Mouse (Mus musculus): ENCODE results near the gene Trim67. TPM values are rescaled to one million over a fixed set of nuclear protein-coding genes. Genes with fewer than 3 reads are reported as not detected.

The Trim67 gene
- total and polyA plus RNA-seq, 3 experiments, result 0.08 TPM; not detected in 2

DNA sequence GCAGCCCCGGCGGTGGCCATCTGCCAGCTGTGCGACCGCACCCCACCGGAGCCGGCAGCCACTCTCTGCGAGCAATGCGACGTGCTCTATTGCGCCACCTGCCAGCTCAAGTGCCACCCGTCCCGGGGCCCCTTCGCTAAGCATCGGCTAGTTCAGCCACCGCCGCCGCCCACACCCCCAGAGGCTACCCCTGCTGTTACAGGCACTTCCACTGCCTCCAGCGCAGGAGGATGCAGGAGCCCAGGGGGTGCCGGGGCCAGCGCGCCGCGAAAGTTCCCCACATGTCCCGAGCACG lies 1.5 kb downstream of the Trim67 start:
- H3K4me2 ChIP-seq (ENCODE audit: insufficient read depth, low read depth, poor library complexity, severe bottlenecking), result no peak overlapping the region
- no peaks in the 10 kb centered on the region for H3K79me2 ChIP-seq (replicated peaks; ENCODE audit: control insufficient read depth, extremely low read depth, insufficient read depth, poor library complexity, severe bottlenecking)
- TF ChIP-seq IRF4 (IDR thresholded peaks at IDR 0.05; ENCODE audit: low read depth, low read length) (no peak), GABPA (IDR thresholded peaks at IDR 0.05; ENCODE audit: insufficient replicate concordance, low read depth, low read length) (no peak), ZMIZ1 (IDR thresholded peaks at IDR 0.05; ENCODE audit: low read depth, low read length) (no peak), KAT2A (IDR thresholded peaks at IDR 0.05; ENCODE audit: insufficient replicate concordance, low read length) (no peak), POLR2A (IDR thresholded peaks at IDR 0.05; ENCODE audit: low read depth, low read length) (no peak), USF1 (IDR thresholded peaks at IDR 0.05; ENCODE audit: low read depth, low read length) (no peak), ZC3H11A (IDR thresholded peaks at IDR 0.05; ENCODE audit: low read depth, low read length) (no peak), MYC (IDR thresholded peaks at IDR 0.05; ENCODE audit: low read depth, low read length) (no peak), MXI1 (IDR thresholded peaks at IDR 0.05; ENCODE audit: low read depth, low read length) (no peak), TBP (conservative IDR thresholded peaks at IDR 0.05; ENCODE audit: low read depth, low read length) (no peak), E2F4 (IDR thresholded peaks at IDR 0.05; ENCODE audit: insufficient replicate concordance, low read depth, low read length) (no peak), MAFK (IDR thresholded peaks at IDR 0.05; ENCODE audit: insufficient replicate concordance, low read length) (no peak), ETS1 (conservative IDR thresholded peaks at IDR 0.05; ENCODE audit: low read depth, low read length) (no peak), SMC3 (IDR thresholded peaks at IDR 0.05; ENCODE audit: low read depth, low read length) (no peak), RAD21 (IDR thresholded peaks at IDR 0.05; ENCODE audit: low read depth, low read length) (no peak), USF2 (conservative IDR thresholded peaks at IDR 0.05; ENCODE audit: low read depth, low read length) (no peak), CTCF (conservative IDR thresholded peaks at IDR 0.05 in 1 of 2, IDR thresholded peaks at IDR 0.05 in 1 of 2; ENCODE audit: low read depth in 2 of 2, low read length in 2 of 2) (no peak), UBTF (IDR thresholded peaks at IDR 0.05; ENCODE audit: low read depth, low read length) (no peak), MAX (IDR thresholded peaks at IDR 0.05; ENCODE audit: low read length) (no peak), JUND (conservative IDR thresholded peaks at IDR 0.05; ENCODE audit: low read depth, low read length) (no peak)
- H3K27me3 ChIP-seq (replicated peaks), result peaks cover 54% of the 10 kb centered on the region
- peaks cover 17% of the 10 kb centered on the region for H3K9me3 ChIP-seq (replicated peaks; ENCODE audit: low read length)
- H3K4me3 ChIP-seq (replicated peaks in 1 of 3; ENCODE audit: low read depth in 2 of 3, low read length in 2 of 3, poor library complexity in 1 of 3), result no peak overlapping the region
- no peak overlapping the region for H3K9ac ChIP-seq (ENCODE audit: insufficient read depth, low read depth)
- no peak for DNase-seq (ENCODE audit: extremely low read depth)
- H3K36me3 ChIP-seq (replicated peaks in 1 of 2; ENCODE audit: control insufficient read depth in 1 of 2, insufficient read depth in 1 of 2, low read length in 1 of 2), result no peaks in the 10 kb centered on the region
- in situ Hi-C loops (cut with MboI; ENCODE audit: low pct_ligation_motif_present, low pct_unique_long_range_greater_than_20kb, low sequenced_read_pairs) (no loop called here), dilution Hi-C loops (cut with MboI; ENCODE audit: extremely low pct_ligation_motif_present, extremely low pct_unique_long_range_greater_than_20kb, low sequenced_read_pairs) (no loop called here)
- H3K27ac ChIP-seq (ENCODE audit: insufficient read depth, low read depth), result no peak overlapping the region
- peaks cover 7 to 20% of the 10 kb centered on the region in 2 experiments for H3K4me1 ChIP-seq (ENCODE audit: control insufficient read depth in 1 of 2, insufficient read depth in 2 of 2)

DNA sequence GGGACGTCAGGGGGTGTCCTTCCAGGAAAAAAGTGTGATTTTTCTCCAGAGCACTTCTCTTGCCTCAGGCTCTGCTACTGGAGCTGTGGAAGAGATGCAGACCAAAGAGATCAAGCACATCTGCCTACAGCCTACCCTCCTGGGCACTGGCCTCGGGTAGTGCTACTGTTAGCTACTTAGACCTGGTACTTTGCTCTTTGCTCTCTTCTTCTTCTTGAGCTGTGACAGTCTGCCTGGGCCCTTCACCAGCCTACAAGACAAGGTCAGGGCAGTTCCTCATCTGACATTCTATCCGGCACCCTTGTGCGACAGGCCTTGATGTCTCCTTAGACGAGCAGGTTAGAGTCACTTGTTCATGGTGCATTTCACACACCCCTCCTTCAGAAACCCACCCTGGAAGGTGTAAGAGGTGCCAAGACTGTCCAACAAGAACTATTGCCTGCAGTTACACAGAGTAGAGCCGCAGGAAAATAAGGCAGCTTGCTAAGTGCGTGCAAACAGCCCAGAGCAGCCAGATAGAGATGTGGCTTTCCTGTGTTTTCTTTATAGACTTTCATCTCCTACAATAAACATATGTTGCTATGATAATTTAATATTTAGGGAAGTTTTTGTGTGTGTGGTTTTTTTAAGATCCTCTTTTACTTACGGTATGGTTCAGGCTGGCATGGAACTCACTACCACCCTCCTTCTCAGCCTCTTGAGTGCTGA lies 3.0 kb downstream of the Trim67 start:
- no peak overlapping the region for H3K27ac ChIP-seq (ENCODE audit: insufficient read depth, low read depth)
- H3K36me3 ChIP-seq (replicated peaks in 1 of 2; ENCODE audit: control insufficient read depth in 1 of 2, insufficient read depth in 1 of 2, low read length in 1 of 2), result no peaks in the 10 kb centered on the region
- H3K9ac ChIP-seq (ENCODE audit: insufficient read depth, low read depth), result no peak overlapping the region
- peaks cover 3 to 14% of the 10 kb centered on the region in 2 experiments; a peak in 3 of 4 replicates for H3K4me1 ChIP-seq (ENCODE audit: control insufficient read depth in 1 of 2, insufficient read depth in 2 of 2)
- in situ Hi-C loops (cut with MboI; ENCODE audit: low pct_ligation_motif_present, low pct_unique_long_range_greater_than_20kb, low sequenced_read_pairs), result no loop called here
- peaks cover 53% of the 10 kb centered on the region for H3K27me3 ChIP-seq (replicated peaks)
- H3K9me3 ChIP-seq (replicated peaks; ENCODE audit: low read length), result peaks cover 17% of the 10 kb centered on the region
- no peak for TF ChIP-seq CHD1 (IDR thresholded peaks at IDR 0.05; ENCODE audit: low read depth, low read length)
- no peak for TF ChIP-seq MEF2A (IDR thresholded peaks at IDR 0.05; ENCODE audit: borderline replicate concordance, low read depth, low read length)
- no peak for TF ChIP-seq POLR2AphosphoS2 (IDR thresholded peaks at IDR 0.05; ENCODE audit: low read depth, low read length)
- TF ChIP-seq ZC3H11A (IDR thresholded peaks at IDR 0.05; ENCODE audit: low read depth, low read length), result no peak
- no peak for TF ChIP-seq ZNF384 (IDR thresholded peaks at IDR 0.05; ENCODE audit: low read depth, low read length)
- no peak for TF ChIP-seq KAT2A (IDR thresholded peaks at IDR 0.05; ENCODE audit: insufficient replicate concordance, low read length)
- no peak for TF ChIP-seq SMC3 (IDR thresholded peaks at IDR 0.05; ENCODE audit: low read depth, low read length)
- no peak for TF ChIP-seq PAX5 (IDR thresholded peaks at IDR 0.05; ENCODE audit: low read length)
- no peak for TF ChIP-seq EP300 (IDR thresholded peaks at IDR 0.05; ENCODE audit: low read length)
- no peak for TF ChIP-seq BHLHE40 (IDR thresholded peaks at IDR 0.05; ENCODE audit: low read depth, low read length)
- TF ChIP-seq NELFE (IDR thresholded peaks at IDR 0.05; ENCODE audit: low read depth, low read length), result no peak
- no peak for TF ChIP-seq MAX (IDR thresholded peaks at IDR 0.05; ENCODE audit: low read length)
- TF ChIP-seq RCOR1 (conservative IDR thresholded peaks at IDR 0.05; ENCODE audit: low read depth, low read length), result no peak
- no peak for TF ChIP-seq CTCF (conservative IDR thresholded peaks at IDR 0.05 in 1 of 2, IDR thresholded peaks at IDR 0.05 in 1 of 2; ENCODE audit: low read depth in 2 of 2, low read length in 2 of 2)
- no peak for TF ChIP-seq JUN (IDR thresholded peaks at IDR 0.05; ENCODE audit: insufficient read depth, low read depth, low read length)
- TF ChIP-seq SIN3A (IDR thresholded peaks at IDR 0.05; ENCODE audit: low read length), result no peak
- no peak for TF ChIP-seq MAZ (IDR thresholded peaks at IDR 0.05; ENCODE audit: low read depth, low read length)
- H3K79me2 ChIP-seq (replicated peaks; ENCODE audit: control insufficient read depth, extremely low read depth, insufficient read depth, poor library complexity, severe bottlenecking), result no peaks in the 10 kb centered on the region
- no peak for DNase-seq (ENCODE audit: extremely low read depth)
- H3K4me3 ChIP-seq (replicated peaks in 1 of 3; ENCODE audit: low read depth in 2 of 3, low read length in 2 of 3, poor library complexity in 1 of 3), result no peak overlapping the region
- dilution Hi-C loops (cut with MboI; ENCODE audit: extremely low pct_ligation_motif_present, extremely low pct_unique_long_range_greater_than_20kb, low sequenced_read_pairs), result no loop called here
- H3K4me2 ChIP-seq (ENCODE audit: insufficient read depth, low read depth, poor library complexity, severe bottlenecking), result no peak overlapping the region
